Mouse (Mus musculus) G1E (cell line): ENCODE results near the gene Zcchc7. TPM values are rescaled to one million over a fixed set of nuclear protein-coding genes. Genes with fewer than 3 reads are reported as not detected.

ENCODE experiments used
- ATAC-seq: 2 replicates; pipeline ENCODE4 v1.8.0; 2016; ENCODE audit warnings: mild to moderate bottlenecking; ENCODE audit not compliant: insufficient number of reproducible peaks, poor library complexity, low FRiP score, severe bottlenecking; ENCODE audit errors: extremely low read depth
- DNase-seq: peaks from one replicate; pipeline ENCODE4 v3.0.0; 2012; ENCODE audit warnings: low spot score
- H3K27me3 ChIP-seq: 2 replicates; pipeline ENCODE4 v1.6.1; 2012; ENCODE audit warnings: mild to moderate bottlenecking, low read length, inconsistent platforms; ENCODE audit not compliant: insufficient read depth
- H3K36me3 ChIP-seq: replicated peaks from 2 replicates; pipeline ENCODE3; 2012; ENCODE audit warnings: mild to moderate bottlenecking, inconsistent platforms
- H3K4me1 ChIP-seq: 2 replicates; pipeline ENCODE4 v1.6.1; 2012; ENCODE audit warnings: low read depth, low read length, inconsistent platforms, mixed read lengths; ENCODE audit not compliant: insufficient read depth
- H3K4me3 ChIP-seq: 2 replicates; pipeline ENCODE4 v1.5.1; 2012; ENCODE audit warnings: low read depth, mild to moderate bottlenecking, inconsistent platforms, low read length, moderate library complexity, mixed read lengths
- H3K9me3 ChIP-seq: replicated peaks from 2 replicates; pipeline ENCODE4 v1.6.1; 2012; ENCODE audit warnings: inconsistent platforms
- CTCF ChIP-seq: IDR thresholded peaks from 2 replicates; pipeline ENCODE4 v1.5.1; 2012; ENCODE audit warnings: low read depth, low read length, inconsistent platforms, mixed read lengths
- GATA1 ChIP-seq: IDR thresholded peaks from 2 replicates; pipeline ENCODE4 v1.6.1; 2012; ENCODE audit warnings: borderline replicate concordance, low read length, inconsistent platforms, mixed read lengths
- GATA2 ChIP-seq: IDR thresholded peaks from 2 replicates; pipeline ENCODE4 v1.6.1; 2012; ENCODE audit warnings: low read depth, low read length, inconsistent platforms, borderline replicate concordance
- POLR2AphosphoS5 ChIP-seq: IDR thresholded peaks from 2 replicates; pipeline ENCODE4 v1.6.1; 2012; ENCODE audit warnings: low read depth, low read length, inconsistent platforms; ENCODE audit not compliant: insufficient replicate concordance
- TAL1 ChIP-seq: conservative IDR thresholded peaks from 2 replicates; pipeline ENCODE4 v1.6.1; 2012; ENCODE audit warnings: low read depth, low read length, inconsistent platforms, mixed read lengths
- polyA plus RNA-seq: library from polyadenylated mRNA; stranded (reverse); fragments of >175 nt; gene quantifications from 2 replicates; pipeline ENCODE4 v1.2.3, GENCODE M21; 2012
- total RNA-seq, 2 experiments: library from RNA; stranded (forward) in 1 of 2; stranded (reverse) in 1 of 2; fragments of 200-1000 nt in 1 of 2; fragments of >200 nt in 1 of 2; fragmentation: Nextera tagmentation in 1 of 2; gene quantifications; 2 replicates each; pipeline ENCODE4 v1.2.3; 2014 to 2017

Gene Zcchc7
- total and polyA plus RNA-seq, 3 experiments, result 28.6 to 129 (median 61.3) TPM

GRCm38 (mm10) chr4:44851835-44852251, 96.2 kb downstream of the Zcchc7 start:
- no peak overlapping the region for H3K4me3 ChIP-seq
- no peak for DNase-seq
- H3K27me3 ChIP-seq, result no peaks in the 10 kb centered on the region

DNA sequence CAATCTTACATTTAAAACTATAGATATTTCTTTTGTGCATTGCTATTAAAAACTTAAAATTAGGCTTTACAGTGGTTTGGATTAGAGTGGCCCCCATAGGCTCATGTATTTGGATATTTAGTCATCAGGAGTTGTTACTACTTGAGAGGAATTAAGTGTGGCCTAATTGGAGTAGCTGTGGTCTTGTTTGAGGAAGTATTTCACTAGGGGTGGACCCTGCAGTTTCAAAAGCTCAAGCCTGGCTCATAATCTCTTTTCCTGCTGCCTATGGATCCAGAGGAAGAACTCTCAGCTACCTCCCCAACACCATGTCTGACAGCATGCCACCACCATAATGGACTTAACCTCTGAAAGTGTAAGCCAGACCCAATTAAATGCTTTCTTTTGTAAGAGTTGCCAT, 115.9 kb downstream of the Zcchc7 start:
- Histone ChIP-seq H3K4me1 (peaks cover 16% of the 10 kb centered on the region), H3K27me3 (no peaks in the 10 kb centered on the region), H3K36me3 (peaks cover 9% of the 10 kb centered on the region), H3K4me3 (no peak overlapping the region), H3K9me3 (no peaks in the 10 kb centered on the region)
- TF ChIP-seq GATA1 (no peak), CTCF (no peak), TAL1 (no peak), GATA2 (no peak), POLR2AphosphoS5 (no peak)
- DNase-seq (peak; percentile 1), ATAC-seq (no peak)

More at GRCm38 (mm10) chr4:44851835-44852251, 96.2 kb downstream of the Zcchc7 start:
- Histone ChIP-seq H3K4me1 (no peaks in the 10 kb centered on the region), H3K9me3 (no peaks in the 10 kb centered on the region), H3K36me3 (peaks cover 18% of the 10 kb centered on the region)
- TF ChIP-seq TAL1 (no peak), CTCF (no peak), POLR2AphosphoS5 (no peak), GATA1 (no peak), GATA2 (no peak)
- no peak for ATAC-seq

- peaks cover 16% of the 10 kb centered on the region for H3K4me1 ChIP-seq
- H3K4me3 ChIP-seq, result no peak overlapping the region
- TF ChIP-seq GATA2 (no peak), POLR2AphosphoS5 (no peak), GATA1 (no peak)
- H3K9me3 ChIP-seq, result no peaks in the 10 kb centered on the region
- no peak for DNase-seq
- peaks cover 7% of the 10 kb centered on the region for H3K36me3 ChIP-seq
- ATAC-seq, result peak; percentile 66
- H3K27me3 ChIP-seq, result no peaks in the 10 kb centered on the region
Observed at GRCm38 (mm10) chr4:44872048-44872447, 116.4 kb downstream of the Zcchc7 start.

- no peak overlapping the region for H3K4me3 ChIP-seq
- no peak for ATAC-seq
- TF ChIP-seq GATA1, result no peak
- no peak for TF ChIP-seq GATA2
- no peak for TF ChIP-seq CTCF
- TF ChIP-seq TAL1, result no peak
- TF ChIP-seq POLR2AphosphoS5, result no peak
Observed at GRCm38 (mm10) chr4:44880065-44880623, 124.5 kb downstream of the Zcchc7 start.

GRCm38 (mm10) chr4:44886143-44886542, 130.5 kb downstream of the Zcchc7 start:
- Histone ChIP-seq H3K9me3 (no peaks in the 10 kb centered on the region), H3K27me3 (no peaks in the 10 kb centered on the region), H3K36me3 (peaks cover 17% of the 10 kb centered on the region), H3K4me1 (peaks cover 6% of the 10 kb centered on the region), H3K4me3 (no peak overlapping the region)
- DNase-seq, result no peak
- no peak for ATAC-seq
- no peak for TF ChIP-seq GATA2

More at GRCm38 (mm10) chr4:44880065-44880623, 124.5 kb downstream of the Zcchc7 start:
- no peak for DNase-seq
- H3K36me3 ChIP-seq, result peaks cover 5% of the 10 kb centered on the region
- no peaks in the 10 kb centered on the region for H3K9me3 ChIP-seq
- H3K4me1 ChIP-seq, result peaks cover 3% of the 10 kb centered on the region; the same call in 1 of the 2 replicates
- no peaks in the 10 kb centered on the region for H3K27me3 ChIP-seq

DNA sequence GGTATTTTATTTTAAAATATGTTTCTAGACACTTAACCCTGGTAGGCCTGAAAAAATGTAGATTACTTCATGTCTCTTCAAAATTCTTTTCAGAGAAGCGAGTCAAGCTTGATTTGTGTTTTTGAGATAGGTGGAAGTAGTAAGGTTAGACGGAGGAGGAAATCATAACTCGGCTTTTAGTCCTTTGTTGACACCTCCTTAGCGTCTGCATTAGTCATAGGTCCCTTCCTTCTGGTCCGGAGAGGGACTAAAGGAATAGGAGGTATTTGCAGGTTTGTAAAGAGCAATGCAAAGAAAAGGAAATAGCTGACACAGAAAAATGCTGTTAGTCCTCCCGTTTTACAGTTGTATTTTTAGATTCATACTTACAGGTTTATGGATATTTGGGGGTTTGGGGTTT, 135.7 kb downstream of the Zcchc7 start:
- no peak for DNase-seq
- H3K4me1 ChIP-seq, result peaks cover 6% of the 10 kb centered on the region
- H3K36me3 ChIP-seq, result peaks cover 45% of the 10 kb centered on the region
- no peak for TF ChIP-seq TAL1
- TF ChIP-seq CTCF, result no peak
- TF ChIP-seq GATA2, result no peak
- no peak for TF ChIP-seq POLR2AphosphoS5
- no peak for TF ChIP-seq GATA1
- H3K27me3 ChIP-seq, result no peaks in the 10 kb centered on the region
- ATAC-seq, result no peak
- no peaks in the 10 kb centered on the region for H3K9me3 ChIP-seq
- H3K4me3 ChIP-seq, result no peak overlapping the region
